Mouse (Mus musculus) CH12.LX (cell line): Measurements from ENCODE around the gene Olfr1359. TPM values are rescaled to one million over a fixed set of nuclear protein-coding genes. Genes with fewer than 3 reads are reported as not detected.
A peak's percentile ranks its signal among the peaks of the same experiment; 100 is the strongest.

Experiments
- DNase-seq: peaks from one replicate; pipeline ENCODE4 v3.0.0-alpha.2; 2013; ENCODE audit errors: extremely low read depth
- H3K27ac ChIP-seq: 2 replicates; pipeline ENCODE4 v1.5.1; 2012; ENCODE audit warnings: low read depth, mild to moderate bottlenecking, control low read depth, moderate library complexity; ENCODE audit not compliant: insufficient read depth
- H3K27me3 ChIP-seq: replicated peaks from 2 replicates; pipeline ENCODE3; 2012; ENCODE audit warnings: inconsistent platforms
- H3K36me3 ChIP-seq, 2 experiments: replicated peaks in 1 of 2; 2 replicates each; pipeline versions ENCODE3 to v1.6.1; 2012; ENCODE audit warnings: inconsistent platforms in 1 of 2, low read length in 1 of 2, mild to moderate bottlenecking in 1 of 2, mixed read lengths in 1 of 2, moderate library complexity in 1 of 2; ENCODE audit not compliant: control insufficient read depth in 1 of 2, insufficient read depth in 1 of 2
- H3K4me1 ChIP-seq, 2 experiments: 2 replicates each; pipeline ENCODE4 v1.6.1; 2012; ENCODE audit warnings: inconsistent platforms in 1 of 2, moderate library complexity in 1 of 2; ENCODE audit not compliant: insufficient read depth in 2 of 2, control insufficient read depth in 1 of 2
- H3K4me2 ChIP-seq: 2 replicates; pipeline ENCODE4 v1.6.1; 2012; ENCODE audit warnings: low read depth, mild to moderate bottlenecking, control low read depth; ENCODE audit not compliant: poor library complexity, insufficient read depth, severe bottlenecking
- H3K4me3 ChIP-seq, 3 experiments: fragments of 150-350 bp in 1 of 3; sonication (generic) in 1 of 3; replicated peaks in 1 of 3; 2 replicates each; pipeline versions ENCODE3 to v1.5.1; 2011 to 2012; ENCODE audit warnings: low read depth in 2 of 3, low read length in 2 of 3, mild to moderate bottlenecking in 2 of 3, moderate library complexity in 2 of 3, control low read depth in 1 of 3, improper control_type of control experiment in 1 of 3, inconsistent platforms in 1 of 3, mixed read lengths in 1 of 3; ENCODE audit not compliant: poor library complexity in 1 of 3
- H3K79me2 ChIP-seq: replicated peaks from 2 replicates; pipeline ENCODE4 v1.6.1; 2012; ENCODE audit warnings: mild to moderate bottlenecking, moderate library complexity; ENCODE audit not compliant: control insufficient read depth, poor library complexity, insufficient read depth, severe bottlenecking; ENCODE audit errors: extremely low read depth
- H3K9ac ChIP-seq: 2 replicates; pipeline ENCODE4 v1.6.1; 2012; ENCODE audit warnings: low read depth, mild to moderate bottlenecking, control low read depth, moderate library complexity; ENCODE audit not compliant: insufficient read depth
- H3K9me3 ChIP-seq: replicated peaks from 2 replicates; pipeline ENCODE3; 2012; ENCODE audit warnings: low read length, inconsistent platforms, mixed read lengths
- BHLHE40 ChIP-seq: IDR thresholded peaks from 2 replicates; pipeline ENCODE4 v1.6.1; 2011; ENCODE audit warnings: mild to moderate bottlenecking, low read depth, low read length, improper control_type of control experiment
- CTCF ChIP-seq, 2 experiments: IDR thresholded peaks in 1 of 2; conservative IDR thresholded peaks in 1 of 2; 2 replicates each; pipeline ENCODE4 v1.5.1; 2011 to 2012; ENCODE audit warnings: low read depth in 2 of 2, low read length in 2 of 2, improper control_type of control experiment in 1 of 2, inconsistent platforms in 1 of 2, mild to moderate bottlenecking in 1 of 2, moderate library complexity in 1 of 2
- ELF1 ChIP-seq: IDR thresholded peaks from 2 replicates; pipeline ENCODE4 v1.6.1; 2014; ENCODE audit warnings: low read depth, mild to moderate bottlenecking, inconsistent platforms, low read length, improper control_type of control experiment
- EP300 ChIP-seq: IDR thresholded peaks from 2 replicates; pipeline ENCODE4 v1.6.1; 2011; ENCODE audit warnings: low read length, improper control_type of control experiment
- ETS1 ChIP-seq: conservative IDR thresholded peaks from 2 replicates; pipeline ENCODE4 v1.6.1; 2012; ENCODE audit warnings: low read depth, mild to moderate bottlenecking, inconsistent platforms, low read length, improper control_type of control experiment, moderate library complexity
- HCFC1 ChIP-seq: IDR thresholded peaks from 2 replicates; pipeline ENCODE4 v1.6.1; 2012; ENCODE audit warnings: low read depth, mild to moderate bottlenecking, inconsistent platforms, low read length, improper control_type of control experiment
- IRF4 ChIP-seq: IDR thresholded peaks from 2 replicates; pipeline ENCODE4 v1.6.1; 2014; ENCODE audit warnings: low read depth, mild to moderate bottlenecking, inconsistent platforms, low read length, improper control_type of control experiment
- JUND ChIP-seq: conservative IDR thresholded peaks from 2 replicates; pipeline ENCODE4 v1.6.1; 2011; ENCODE audit warnings: low read depth, low read length, improper control_type of control experiment
- MAFK ChIP-seq: IDR thresholded peaks from 2 replicates; pipeline ENCODE4 v1.6.1; 2011; ENCODE audit warnings: low read length, improper control_type of control experiment; ENCODE audit not compliant: insufficient replicate concordance
- MAX ChIP-seq: IDR thresholded peaks from 2 replicates; pipeline ENCODE4 v1.6.1; 2011; ENCODE audit warnings: low read length, improper control_type of control experiment
- MEF2A ChIP-seq: IDR thresholded peaks from 2 replicates; pipeline ENCODE4 v1.6.1; 2014; ENCODE audit warnings: low read depth, mild to moderate bottlenecking, inconsistent platforms, low read length, improper control_type of control experiment, borderline replicate concordance
- MYC ChIP-seq: IDR thresholded peaks from 2 replicates; pipeline ENCODE4 v1.6.1; 2011; ENCODE audit warnings: low read depth, mild to moderate bottlenecking, improper control_type of control experiment, low read length
- POLR2AphosphoS2 ChIP-seq: IDR thresholded peaks from 2 replicates; pipeline ENCODE4 v1.6.1; 2011; ENCODE audit warnings: low read depth, low read length, improper control_type of control experiment
- RAD21 ChIP-seq: IDR thresholded peaks from 2 replicates; pipeline ENCODE4 v1.6.1; 2011; ENCODE audit warnings: low read depth, mild to moderate bottlenecking, low read length, improper control_type of control experiment, moderate library complexity
- SIN3A ChIP-seq: IDR thresholded peaks from 2 replicates; pipeline ENCODE4 v1.6.1; 2012; ENCODE audit warnings: low read length, improper control_type of control experiment, inconsistent platforms
- SMC3 ChIP-seq: IDR thresholded peaks from 2 replicates; pipeline ENCODE4 v1.6.1; 2011; ENCODE audit warnings: low read depth, low read length, improper control_type of control experiment
- TBP ChIP-seq: conservative IDR thresholded peaks from 2 replicates; pipeline ENCODE4 v1.6.1; 2011; ENCODE audit warnings: low read depth, low read length, improper control_type of control experiment
- USF1 ChIP-seq: IDR thresholded peaks from 2 replicates; pipeline ENCODE4 v1.6.1; 2014; ENCODE audit warnings: low read depth, mild to moderate bottlenecking, inconsistent platforms, low read length, improper control_type of control experiment
- ZC3H11A ChIP-seq: IDR thresholded peaks from 2 replicates; pipeline ENCODE4 v1.6.1; 2012; ENCODE audit warnings: low read depth, mild to moderate bottlenecking, inconsistent platforms, low read length, improper control_type of control experiment
- ZNF384 ChIP-seq: IDR thresholded peaks from 2 replicates; pipeline ENCODE4 v1.6.1; 2012; ENCODE audit warnings: low read depth, low read length, improper control_type of control experiment, inconsistent platforms
- dilution Hi-C: fragments of 300-500 bp; cut with MboI; formaldehyde crosslinking; loops from 2 replicates; pipeline ENCODE4 v1.14.3; 2020; ENCODE audit warnings: low sequenced_read_pairs; ENCODE audit not compliant: extremely low pct_unique_long_range_greater_than_20kb, extremely low pct_ligation_motif_present
- in situ Hi-C: fragments of 300-500 bp; cut with MboI; formaldehyde crosslinking; loops from 3 replicates; pipeline ENCODE4 v1.14.3; 2019; ENCODE audit warnings: low sequenced_read_pairs, low pct_ligation_motif_present, low pct_unique_long_range_greater_than_20kb, mixed read lengths
- polyA plus RNA-seq: library from polyadenylated mRNA; unstranded; fragments of >175 nt; gene quantifications from 2 replicates; pipeline ENCODE4 v1.2.1, GENCODE M21; 2012; ENCODE audit warnings: low read depth; ENCODE audit not compliant: insufficient read length
- total RNA-seq, 2 experiments: library from RNA; depleted of rRNA; stranded (reverse); fragments of 300-350 nt in 1 of 2; fragments of >200 nt in 1 of 2; gene quantifications; 2 replicates each; pipeline ENCODE4 v1.2.3; 2012 to 2014

The Olfr1359 gene
- total and polyA plus RNA-seq, 3 experiments = not detected

DNA sequence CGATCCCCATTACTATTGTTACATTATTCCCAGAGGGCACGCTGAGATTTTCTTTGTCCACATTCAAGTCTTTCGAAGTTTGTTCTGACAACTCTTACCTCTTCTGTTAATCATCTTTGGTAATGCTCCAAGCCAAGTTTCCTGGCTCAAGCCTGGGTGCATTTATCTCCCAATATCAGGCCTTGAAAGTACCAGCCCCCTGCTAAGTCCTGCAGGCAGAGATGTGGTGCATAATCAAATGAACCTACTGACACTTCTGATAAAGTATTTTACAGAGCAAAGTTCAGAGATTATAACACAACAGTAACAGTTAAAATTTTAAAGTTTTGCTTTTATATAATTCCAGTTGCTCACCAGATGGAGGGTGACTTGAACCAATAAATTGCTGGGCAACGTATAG lies 13.8 kb downstream of the Olfr1359 start:
- in situ Hi-C loops = loop anchor here (25.0 kb wide), 2 partner anchors 226 to 324 kb away; partner anchors contain the start of gene Zfp184

DNA sequence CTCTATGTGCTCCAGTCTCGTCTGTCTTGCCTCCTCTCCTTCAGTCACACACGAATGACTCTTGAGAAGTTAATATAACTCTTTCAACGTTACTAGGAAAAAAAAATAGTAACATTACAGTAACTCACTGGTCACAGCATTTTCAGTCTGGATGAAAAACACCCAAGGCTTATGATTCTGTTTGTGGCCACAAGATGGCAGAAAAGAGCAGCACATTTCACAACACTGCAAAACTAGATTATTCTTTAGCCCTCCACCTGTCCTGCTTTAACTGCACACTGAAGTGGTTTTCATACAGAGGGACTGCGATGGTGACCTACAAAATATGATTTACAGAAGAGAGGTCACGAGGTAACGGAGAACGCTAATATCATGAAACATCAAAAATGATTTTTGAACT lies 16.8 kb downstream of the Olfr1359 start:
- dilution Hi-C loops (no loop called here), in situ Hi-C loops (loop anchor here (25.0 kb wide), 2 partner anchors 223 to 327 kb away; partner anchors contain the start of gene Zfp184)
- H3K27me3 ChIP-seq = peaks cover 3% of the 10 kb centered on the region
- no peaks in the 10 kb centered on the region for H3K9me3 ChIP-seq
- H3K9ac ChIP-seq = peak overlapping the region; percentile 41
- TF ChIP-seq MAX = no peak; the same call in 1 of the 2 replicates
- TF ChIP-seq SMC3 = peak; percentile 90
- TF ChIP-seq ELF1 = no peak
- TF ChIP-seq ZNF384 = peak; percentile 78
- peak; percentile 53 for TF ChIP-seq JUND
- no peak for TF ChIP-seq EP300
- TF ChIP-seq IRF4 = 0 out of 2 replicates have a peak, but pooled peaks have one; percentile 16
- peak; percentile 78 for TF ChIP-seq MYC
- peak; percentile 74 for TF ChIP-seq RAD21
- TF ChIP-seq HCFC1 = no peak; the same call in 1 of the 2 replicates
- TF ChIP-seq MEF2A = 0 out of 2 replicates have a peak, but pooled peaks have one; percentile 18
- TF ChIP-seq TBP = 0 out of 2 replicates have a peak, but pooled peaks have one; percentile 20
- TF ChIP-seq BHLHE40 = 0 out of 2 replicates have a peak, but pooled peaks have one; percentile 9
- no peak for TF ChIP-seq MAFK
- TF ChIP-seq SIN3A = peak; percentile 57; the same call in 1 of the 2 replicates
- TF ChIP-seq USF1 = no peak
- peak; percentile 88 to 89 for TF ChIP-seq CTCF (conservative IDR thresholded peaks at IDR 0.05 in 1 of 2, IDR thresholded peaks at IDR 0.05 in 1 of 2; ENCODE audit: low read depth in 2 of 2, low read length in 2 of 2)
- 0 out of 2 replicates have a peak, but pooled peaks have one; percentile 3 for TF ChIP-seq ETS1
- peak; percentile 10; the same call in 1 of the 2 replicates for TF ChIP-seq ZC3H11A
- TF ChIP-seq, all 38 proteins: peak for 13
- peak overlapping the region; percentile 12 to 45 (median 23) for H3K4me3 ChIP-seq
- H3K4me2 ChIP-seq = peak overlapping the region; percentile 94
- DNase-seq = peak; percentile 80
- H3K36me3 ChIP-seq = no peaks in the 10 kb centered on the region
- H3K79me2 ChIP-seq = no peaks in the 10 kb centered on the region
- peaks cover 0 to 20% of the 10 kb centered on the region in 2 experiments; a peak in 2 of 4 replicates for H3K4me1 ChIP-seq
- H3K27ac ChIP-seq = peak overlapping the region; percentile 81; the same call in 1 of the 2 replicates

More for the DNA sequence above, 13.8 kb downstream of the Olfr1359 start:
- TF ChIP-seq MEF2A = no peak
- TF ChIP-seq TBP = 0 out of 2 replicates have a peak, but pooled peaks have one; percentile 18
- no peak for TF ChIP-seq POLR2AphosphoS2
- no peak for DNase-seq
- Histone ChIP-seq H3K9ac (peak overlapping the region; percentile 80), H3K36me3 (no peaks in the 10 kb centered on the region), H3K4me1 (peaks cover 8 to 18% of the 10 kb centered on the region in 2 experiments; a peak in 3 of 4 replicates), H3K4me2 (peak overlapping the region; percentile 99), H3K79me2 (no peaks in the 10 kb centered on the region), H3K4me3 (peak overlapping the region in 2 of 3 experiments; percentile 62 to 71), H3K9me3 (no peaks in the 10 kb centered on the region), H3K27me3 (peaks cover 3% of the 10 kb centered on the region), H3K27ac (no peak overlapping the region)
- dilution Hi-C loops = no loop called here
